Mouse (Mus musculus) cortical plate, adult 2 months (tissue): ENCODE data around the gene Tbx3. TPM values are rescaled to one million over a fixed set of nuclear protein-coding genes. Genes with fewer than 3 reads are reported as not detected.
A peak's percentile ranks its signal among the peaks of the same experiment; 100 is the strongest.

Source experiments
- H3K27ac ChIP-seq: fragments of 200-500 bp; 2 replicates; pipeline ENCODE4 v1.5.1; 2012; ENCODE audit warnings: low read length, control low read depth, inconsistent platforms; ENCODE audit not compliant: insufficient read depth
- H3K4me1 ChIP-seq: fragments of 200-500 bp; 2 replicates; pipeline ENCODE4 v1.6.1; 2011; ENCODE audit warnings: low read length; ENCODE audit not compliant: control insufficient read depth, insufficient read depth
- H3K4me3 ChIP-seq: fragments of 200-500 bp; 2 replicates; pipeline ENCODE4 v1.5.1; 2011; ENCODE audit warnings: mild to moderate bottlenecking, low read length, control low read depth; ENCODE audit not compliant: insufficient read depth
- CTCF ChIP-seq: fragments of 200-500 bp; IDR thresholded peaks from 2 replicates; pipeline ENCODE4 v1.5.1; 2011; ENCODE audit warnings: mild to moderate bottlenecking, control low read depth, low read length; ENCODE audit not compliant: insufficient read depth; ENCODE audit errors: extremely low read depth
- POLR2A ChIP-seq: fragments of 200-500 bp; IDR thresholded peaks from 2 replicates; pipeline ENCODE4 v1.6.1; 2011; ENCODE audit warnings: mild to moderate bottlenecking, low read length, control low read depth; ENCODE audit not compliant: insufficient read depth; ENCODE audit errors: extremely low read depth
- polyA plus RNA-seq: library from polyadenylated mRNA; depleted of rRNA; stranded (reverse); fragments of >200 nt; gene quantifications from 2 replicates; pipeline ENCODE4 v1.2.3, GENCODE M21; 2012

The Tbx3 gene
- polyA plus RNA-seq, 1 experiment: 1.8 TPM

GRCm38 (mm10) chr5:119668913-119669411 lies 1.5 kb upstream of the Tbx3 start:
- TF ChIP-seq POLR2A: no peak
- H3K4me3 ChIP-seq: no peak overlapping the region
- H3K27ac ChIP-seq: no peak overlapping the region
- no peaks in the 10 kb centered on the region for H3K4me1 ChIP-seq

- 0 out of 2 replicates have a peak overlapping the region, but pooled peaks have one; percentile 8 for H3K4me3 ChIP-seq
- TF ChIP-seq POLR2A (no peak), CTCF (no peak)
- no peaks in the 10 kb centered on the region for H3K4me1 ChIP-seq
- H3K27ac ChIP-seq: peak overlapping the region; percentile 73
Observed at GRCm38 (mm10) chr5:119669741-119670565, 516 bp upstream of the Tbx3 start.

GRCm38 (mm10) chr5:119671124-119671801 lies 794 bp downstream of the Tbx3 start:
- H3K4me3 ChIP-seq: peak overlapping the region; percentile 27

GRCm38 (mm10) chr5:119671965-119672347 lies 1.5 kb downstream of the Tbx3 start:
- no peaks in the 10 kb centered on the region for H3K4me1 ChIP-seq
- H3K4me3 ChIP-seq: peak overlapping the region; percentile 27
- H3K27ac ChIP-seq: peak overlapping the region; percentile 42; the same call in 1 of the 2 replicates
- TF ChIP-seq POLR2A (no peak), CTCF (no peak)

More at GRCm38 (mm10) chr5:119671124-119671801, 794 bp downstream of the Tbx3 start:
- TF ChIP-seq CTCF (no peak), POLR2A (no peak)
- Histone ChIP-seq H3K27ac (peak overlapping the region; percentile 42; the same call in 1 of the 2 replicates), H3K4me1 (no peaks in the 10 kb centered on the region)

GRCm38 (mm10) chr5:119672348-119672983 lies 2.0 kb downstream of the Tbx3 start:
- no peaks in the 10 kb centered on the region for H3K4me1 ChIP-seq
- peak overlapping the region; percentile 27 for H3K4me3 ChIP-seq
- 0 out of 2 replicates have a peak overlapping the region, but pooled peaks have one; percentile 42 for H3K27ac ChIP-seq
- no peak for TF ChIP-seq CTCF

- Histone ChIP-seq H3K27ac (0 out of 2 replicates have a peak overlapping the region, but pooled peaks have one; percentile 40), H3K4me3 (no peak overlapping the region), H3K4me1 (no peaks in the 10 kb centered on the region)
- TF ChIP-seq POLR2A: no peak
- TF ChIP-seq CTCF: no peak
Observed at GRCm38 (mm10) chr5:119672984-119673600, 2.6 kb downstream of the Tbx3 start.

- Histone ChIP-seq H3K4me3 (no peak overlapping the region), H3K27ac (no peak overlapping the region), H3K4me1 (no peaks in the 10 kb centered on the region)
- TF ChIP-seq CTCF (no peak), POLR2A (no peak)
Observed at GRCm38 (mm10) chr5:119673716-119674605, 3.5 kb downstream of the Tbx3 start.

GRCm38 (mm10) chr5:119674606-119675330 lies 4.3 kb downstream of the Tbx3 start:
- no peak overlapping the region for H3K4me3 ChIP-seq
- TF ChIP-seq POLR2A (no peak), CTCF (no peak)
- H3K4me1 ChIP-seq: no peaks in the 10 kb centered on the region
- H3K27ac ChIP-seq: no peak overlapping the region
